Mouse (Mus musculus) CD4-positive, CD25-positive, alpha-beta regulatory T cell, adult 2 months (primary cell): ENCODE results near the gene Vsnl1.

ENCODE experiments used
- DNase-seq: peaks from one replicate; pipeline ENCODE4 v3.0.0-alpha.2; 2012; ENCODE audit warnings: low read depth, low spot score

The Vsnl1 gene

GRCm38 (mm10) chr12:11277207-11277606 is 159.2 kb downstream of the Vsnl1 start:
- DNase-seq, result no peak

- DNase-seq, result no peak
Observed at GRCm38 (mm10) chr12:11276632-11277031, 159.8 kb downstream of the Vsnl1 start.
